Mouse (Mus musculus): ENCODE results near the gene Inafm2.

DNA sequence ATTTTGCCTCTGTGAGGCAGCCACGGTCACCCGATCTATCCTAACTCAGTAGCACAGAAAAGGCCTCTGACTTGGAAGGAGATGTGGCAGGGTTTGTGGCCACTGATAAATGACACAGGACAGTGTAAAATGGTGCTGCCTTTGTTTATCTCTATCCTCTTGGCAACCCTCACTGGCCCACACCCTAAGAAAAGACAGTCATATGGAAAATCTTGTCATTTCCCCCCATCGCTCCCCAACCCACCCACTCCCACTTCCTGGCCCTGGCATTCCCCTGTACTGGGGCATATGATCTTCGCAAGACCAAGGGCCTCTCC lies 7.2 kb downstream of the Inafm2 start:
- TF ChIP-seq CTCF (IDR thresholded peaks at IDR 0.05; ENCODE audit: low read depth, low read length) (no peak), POLR2A (IDR thresholded peaks at IDR 0.05; ENCODE audit: insufficient read depth, low read length) (no peak), EP300 (IDR thresholded peaks at IDR 0.05; ENCODE audit: insufficient read depth, low read depth, low read length) (no peak)

Data from ES-Bruce4 (cell line).